Mouse (Mus musculus): ENCODE measurements at regions not wholly inside any gene's neighbourhood (a gene's known extent, or its start where the extent isn't known, plus 50 kb on each side); places are given as distances from the start of the nearest gene placed in this dataset.
A peak's percentile ranks its signal among the peaks of the same experiment; 100 is the strongest.
"Not testable (repeated sequence)": the region's sequence is repeated elsewhere in the genome, so short reads cannot be mapped to it uniquely, and the experiment has no call there.

DNA sequence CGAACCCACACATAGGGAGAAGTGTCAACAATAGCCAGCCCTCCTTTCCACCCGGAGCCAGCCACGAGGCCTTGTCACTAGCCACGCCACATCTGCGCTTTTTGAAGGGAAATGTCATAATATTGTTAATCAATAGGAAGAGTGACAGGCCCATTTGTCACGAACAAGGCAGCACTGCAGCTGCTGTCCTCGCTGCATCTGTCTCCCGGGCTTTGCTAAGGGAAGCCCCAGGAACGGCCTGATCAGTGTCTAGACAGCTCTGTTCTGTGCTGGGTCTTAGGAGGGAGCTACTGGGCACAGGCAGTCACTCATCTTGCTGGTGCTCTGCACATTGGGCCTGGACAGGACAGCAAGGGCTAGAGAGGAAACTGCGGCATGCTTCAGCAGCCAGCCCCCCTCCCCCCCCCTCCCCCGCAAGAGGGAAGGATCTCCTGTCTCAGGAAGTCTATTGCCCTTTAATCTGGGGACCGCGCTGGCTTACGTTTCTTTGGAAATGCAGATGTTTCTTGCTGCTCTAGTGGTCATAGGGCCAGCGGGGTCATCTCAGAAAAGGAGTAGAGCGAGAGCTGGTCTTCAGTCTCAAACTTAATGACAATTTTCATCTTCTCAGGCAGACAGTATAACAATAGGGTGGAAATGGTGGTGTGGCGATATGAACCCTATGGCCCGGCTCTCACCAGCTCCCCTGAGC is 169.1 kb upstream of the Npvf start:
- Histone ChIP-seq H3K27me3 (ENCODE audit: control insufficient read depth, insufficient read depth, low read length) (0 out of 2 replicates have a peak, but pooled peaks cover 3% of the 10 kb centered on the region), H3K4me2 (replicated peaks; ENCODE audit: low read depth, low read length, severe bottlenecking) (no peak overlapping the region), H3K9ac (ENCODE audit: low read depth, low read length, severe bottlenecking) (no peak overlapping the region), H3K4me3 (replicated peaks; ENCODE audit: low read length) (no peak overlapping the region), H3K36me3 (ENCODE audit: control insufficient read depth, insufficient read depth, low read length) (no peaks in the 10 kb centered on the region), H3K9me3 (ENCODE audit: control insufficient read depth, low read length) (peaks cover 5% of the 10 kb centered on the region), H3K4me1 (ENCODE audit: control insufficient read depth, insufficient read depth, low read length) (peaks cover 43% of the 10 kb centered on the region), H3K27ac (replicated peaks; ENCODE audit: low read depth, low read length) (no peak overlapping the region)
- TF ChIP-seq POLR2A (IDR thresholded peaks at IDR 0.05; ENCODE audit: borderline replicate concordance, extremely low read depth, insufficient read depth, insufficient read length): no peak
- ATAC-seq (ENCODE audit: low FRiP score, low read depth) (peak; percentile 24; the same call in 1 of the 2 replicates), DNase-seq (ENCODE audit: low spot score) (no peak)
- WGBS: 27% methylated on average over 17 of the region's 18 CpGs

DNA sequence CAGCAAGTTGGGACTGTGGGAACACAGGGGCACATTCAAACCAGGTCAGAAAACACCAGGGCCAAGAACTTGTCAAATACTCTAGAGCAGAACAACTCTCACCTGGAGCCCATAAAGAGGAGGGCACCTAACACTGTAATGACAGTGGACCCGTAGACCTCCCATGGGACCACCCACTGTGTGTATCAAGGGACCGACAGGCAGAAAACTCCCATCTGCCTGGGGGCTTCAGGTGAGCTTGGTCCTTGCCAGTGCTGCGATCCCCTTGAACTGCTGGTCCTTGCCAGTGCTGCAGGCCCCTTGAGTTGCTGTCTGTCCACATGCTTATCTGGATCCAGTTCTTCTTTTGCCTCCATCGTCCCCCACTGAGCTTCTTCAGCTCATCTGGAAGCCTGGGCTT is 170.2 kb upstream of the Npvf start:
- Histone ChIP-seq H3K4me1 (ENCODE audit: control insufficient read depth, insufficient read depth, low read length) (peaks cover 32% of the 10 kb centered on the region), H3K36me3 (ENCODE audit: control insufficient read depth, insufficient read depth, low read length) (no peaks in the 10 kb centered on the region), H3K27me3 (ENCODE audit: control insufficient read depth, insufficient read depth, low read length) (0 out of 2 replicates have a peak, but pooled peaks cover 3% of the 10 kb centered on the region), H3K27ac (replicated peaks; ENCODE audit: low read depth, low read length) (no peak overlapping the region), H3K4me2 (replicated peaks; ENCODE audit: low read depth, low read length, severe bottlenecking) (no peak overlapping the region), H3K9me3 (ENCODE audit: control insufficient read depth, low read length) (peaks cover 5% of the 10 kb centered on the region), H3K4me3 (replicated peaks; ENCODE audit: low read length) (no peak overlapping the region), H3K9ac (ENCODE audit: low read depth, low read length, severe bottlenecking) (no peak overlapping the region)
- DNase-seq (ENCODE audit: low spot score) (no peak), ATAC-seq (ENCODE audit: low FRiP score, low read depth) (no peak)
- 48% methylated on average over 4 of the region's 4 CpGs for WGBS
- no peak for TF ChIP-seq POLR2A (IDR thresholded peaks at IDR 0.05; ENCODE audit: borderline replicate concordance, extremely low read depth, insufficient read depth, insufficient read length)

DNA sequence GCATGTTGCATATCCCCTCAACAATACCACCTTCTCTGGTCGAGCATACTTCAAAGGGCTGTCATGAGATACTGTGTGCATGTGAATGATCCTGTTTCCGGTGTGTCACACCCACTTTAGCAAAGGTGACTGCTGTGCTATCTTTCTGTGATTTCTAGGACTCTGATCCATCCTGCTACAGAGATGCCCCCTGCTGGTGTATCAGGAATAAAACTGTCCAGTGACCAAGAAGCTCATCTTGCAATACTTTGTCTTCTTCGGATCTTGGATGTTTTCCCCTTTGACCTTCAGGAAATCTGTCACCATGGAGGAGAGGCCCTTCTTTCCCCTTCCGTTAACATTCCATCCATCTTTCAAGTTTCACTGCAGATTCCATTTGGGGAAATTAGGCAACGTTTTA is 177.5 kb upstream of the Npvf start:
- Histone ChIP-seq H3K4me3 (replicated peaks; ENCODE audit: low read length) (no peak overlapping the region), H3K27ac (replicated peaks; ENCODE audit: low read depth, low read length) (no peak overlapping the region), H3K36me3 (ENCODE audit: control insufficient read depth, insufficient read depth, low read length) (no peaks in the 10 kb centered on the region), H3K9ac (ENCODE audit: low read depth, low read length, severe bottlenecking) (no peak overlapping the region), H3K27me3 (ENCODE audit: control insufficient read depth, insufficient read depth, low read length) (no peaks in the 10 kb centered on the region), H3K9me3 (ENCODE audit: control insufficient read depth, low read length) (peaks cover 5% of the 10 kb centered on the region), H3K4me2 (replicated peaks; ENCODE audit: low read depth, low read length, severe bottlenecking) (no peak overlapping the region), H3K4me1 (ENCODE audit: control insufficient read depth, insufficient read depth, low read length) (no peaks in the 10 kb centered on the region)
- TF ChIP-seq POLR2A (IDR thresholded peaks at IDR 0.05; ENCODE audit: borderline replicate concordance, extremely low read depth, insufficient read depth, insufficient read length): no peak
- 44% methylated on average over 5 of the region's 5 CpGs for WGBS
- DNase-seq (ENCODE audit: low spot score) (no peak), ATAC-seq (ENCODE audit: low FRiP score, low read depth) (no peak)

DNA sequence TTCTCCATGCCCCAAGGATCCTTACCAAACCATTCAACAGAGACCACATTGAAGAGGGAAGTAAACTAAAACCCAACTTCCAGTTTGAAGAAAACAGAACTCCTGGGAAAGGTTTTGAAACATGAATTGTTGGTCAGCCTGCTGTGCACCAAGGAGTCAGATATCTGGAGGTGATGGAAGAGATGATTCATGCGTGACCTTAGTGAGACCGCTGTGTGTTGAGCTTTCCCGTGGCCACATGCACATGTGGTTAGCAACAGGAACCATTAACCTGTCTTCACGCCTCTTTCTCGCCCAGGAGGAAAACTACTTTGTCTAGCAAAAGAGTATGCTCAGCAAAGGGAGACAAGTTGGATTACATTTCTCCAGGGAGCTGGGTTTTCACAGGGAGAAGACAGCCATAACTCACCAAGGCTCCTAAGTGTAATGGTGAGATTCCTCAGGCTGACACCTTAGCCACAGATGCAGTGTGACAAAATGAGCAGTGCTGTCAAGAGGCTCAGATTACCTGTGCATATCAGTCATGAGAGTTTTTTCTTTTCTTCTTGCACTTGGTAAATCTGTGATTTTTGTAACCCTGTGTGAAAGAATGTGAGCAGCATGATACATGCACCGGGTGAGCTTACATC is 181.9 kb upstream of the Npvf start:
- DNase-seq (ENCODE audit: low spot score) (no peak), ATAC-seq (ENCODE audit: low FRiP score, low read depth) (no peak)
- Histone ChIP-seq H3K4me3 (replicated peaks; ENCODE audit: low read length) (no peak overlapping the region), H3K9ac (ENCODE audit: low read depth, low read length, severe bottlenecking) (no peak overlapping the region), H3K4me2 (replicated peaks; ENCODE audit: low read depth, low read length, severe bottlenecking) (no peak overlapping the region), H3K27me3 (ENCODE audit: control insufficient read depth, insufficient read depth, low read length) (no peaks in the 10 kb centered on the region), H3K4me1 (ENCODE audit: control insufficient read depth, insufficient read depth, low read length) (no peaks in the 10 kb centered on the region), H3K36me3 (ENCODE audit: control insufficient read depth, insufficient read depth, low read length) (no peaks in the 10 kb centered on the region), H3K9me3 (ENCODE audit: control insufficient read depth, low read length) (no peaks in the 10 kb centered on the region), H3K27ac (replicated peaks; ENCODE audit: low read depth, low read length) (no peak overlapping the region)
- 66% methylated on average over 6 of the region's 6 CpGs for WGBS
- no peak for TF ChIP-seq POLR2A (IDR thresholded peaks at IDR 0.05; ENCODE audit: borderline replicate concordance, extremely low read depth, insufficient read depth, insufficient read length)

DNA sequence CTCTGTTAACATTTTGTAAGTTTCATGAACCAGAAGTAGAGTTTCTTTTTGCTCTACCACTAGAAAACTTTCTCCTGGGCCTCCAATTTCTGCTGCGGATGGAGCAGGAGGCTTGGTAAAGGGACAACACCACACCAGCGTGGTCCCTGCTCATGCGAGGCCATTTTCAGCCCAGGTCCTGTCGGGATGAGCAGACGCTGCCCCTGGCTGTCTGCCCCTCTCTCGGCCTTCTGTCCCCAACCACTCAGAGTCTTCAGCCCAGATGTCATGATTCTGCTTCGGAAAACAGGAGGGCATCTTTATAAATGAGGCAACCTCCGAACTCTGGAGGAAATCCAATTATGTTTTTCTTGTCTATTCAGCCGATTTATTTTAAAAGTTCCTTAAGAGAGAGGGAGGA is 186.6 kb upstream of the Npvf start:
- no peaks in the 10 kb centered on the region for H3K9me3 ChIP-seq (ENCODE audit: control insufficient read depth, low read length)
- H3K4me1 ChIP-seq (ENCODE audit: control insufficient read depth, insufficient read depth, low read length): no peaks in the 10 kb centered on the region
- WGBS: 69% methylated on average over 9 of the region's 9 CpGs
- no peaks in the 10 kb centered on the region for H3K27me3 ChIP-seq (ENCODE audit: control insufficient read depth, insufficient read depth, low read length)
- no peak for DNase-seq (ENCODE audit: low spot score)
- no peak overlapping the region for H3K4me2 ChIP-seq (replicated peaks; ENCODE audit: low read depth, low read length, severe bottlenecking)
- H3K9ac ChIP-seq (ENCODE audit: low read depth, low read length, severe bottlenecking): no peak overlapping the region
- H3K36me3 ChIP-seq (ENCODE audit: control insufficient read depth, insufficient read depth, low read length): no peaks in the 10 kb centered on the region
- no peak for ATAC-seq (ENCODE audit: low FRiP score, low read depth)
- H3K4me3 ChIP-seq (replicated peaks; ENCODE audit: low read length): no peak overlapping the region
- TF ChIP-seq POLR2A (IDR thresholded peaks at IDR 0.05; ENCODE audit: borderline replicate concordance, extremely low read depth, insufficient read depth, insufficient read length): no peak
- no peak overlapping the region for H3K27ac ChIP-seq (replicated peaks; ENCODE audit: low read depth, low read length)

DNA sequence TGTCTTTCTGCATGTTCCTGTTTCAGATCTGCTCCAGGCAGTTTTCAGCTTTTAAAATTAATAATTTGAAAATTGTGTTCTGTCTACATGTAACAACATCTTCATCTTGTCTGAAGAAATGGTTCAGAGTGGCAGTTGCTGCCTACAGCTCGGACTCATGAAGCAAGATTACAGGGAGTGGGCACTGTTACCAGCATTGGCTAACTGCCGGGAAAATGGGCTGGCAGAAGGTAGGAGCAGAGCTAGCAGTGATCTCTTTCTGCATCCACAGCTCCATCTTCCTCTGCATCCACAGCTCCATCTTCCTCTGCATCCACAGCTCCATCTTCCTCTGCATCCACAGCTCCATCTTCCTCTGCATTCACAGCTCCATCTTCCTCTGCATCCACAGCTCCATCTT is 191.0 kb upstream of the Npvf start:
- not testable (repeated sequence) for H3K9me3 ChIP-seq (ENCODE audit: control insufficient read depth, low read length); H3K27me3 ChIP-seq (ENCODE audit: control insufficient read depth, insufficient read depth, low read length); DNase-seq (ENCODE audit: low spot score); H3K4me3 ChIP-seq (replicated peaks; ENCODE audit: low read length); H3K36me3 ChIP-seq (ENCODE audit: control insufficient read depth, insufficient read depth, low read length); ATAC-seq (ENCODE audit: low FRiP score, low read depth); H3K9ac ChIP-seq (ENCODE audit: low read depth, low read length, severe bottlenecking); H3K4me1 ChIP-seq (ENCODE audit: control insufficient read depth, insufficient read depth, low read length); H3K27ac ChIP-seq (replicated peaks; ENCODE audit: low read depth, low read length); H3K4me2 ChIP-seq (replicated peaks; ENCODE audit: low read depth, low read length, severe bottlenecking)
- WGBS: 87% methylated on average over 2 of the region's 2 CpGs

Data from limb, embryonic 14.5 days (tissue).